Mouse (Mus musculus): ENCODE results near the gene Trappc6b.

GRCm38 (mm10) chr12:59040851-59041250 lies 20.4 kb downstream of the Trappc6b start:
- TF ChIP-seq CTCF (IDR thresholded peaks at IDR 0.05; ENCODE audit: control insufficient read depth, insufficient read depth, insufficient read length): no peak
- no peak for TF ChIP-seq MYOD1 (IDR thresholded peaks at IDR 0.05; ENCODE audit: control insufficient read depth, insufficient read length, low read depth)
- TF ChIP-seq MAX (IDR thresholded peaks at IDR 0.05): peak; percentile 14
- TF ChIP-seq CEBPB (IDR thresholded peaks at IDR 0.05; ENCODE audit: low read depth): no peak
- TF ChIP-seq FOSL1 (IDR thresholded peaks at IDR 0.05; ENCODE audit: insufficient read depth, low read length, poor library complexity, severe bottlenecking): no peak
- TF ChIP-seq USF1 (IDR thresholded peaks at IDR 0.05; ENCODE audit: low read depth): no peak

Data from C2C12 (cell line).